Mouse (Mus musculus): ENCODE results near the gene Flvcr1.

Flvcr1 gene

GRCm38 (mm10) chr1:191026021-191026713 lies at the start of gene Flvcr1:
Flvcr1 (minus strand) TSS chr1:191026158.
- in situ Hi-C loops (cut with MboI, MseI) = loop anchor here (5.0 kb wide), 1 partner anchor 36 kb away; the partner anchor contains the start of genes Nsl1 and Tatdn3

- in situ Hi-C loops (cut with MboI, MseI) = loop anchor here (5.0 to 25.0 kb wide), 2 partner anchors 68 to 212 kb away; no protein-coding TSS in a partner anchor
Measured at GRCm38 (mm10) chr1:191075199-191075883, 49.4 kb upstream of the Flvcr1 start.

- in situ Hi-C loops (cut with MboI, MseI) = no loop called here
Measured at GRCm38 (mm10) chr1:191073486-191073885, 47.5 kb upstream of the Flvcr1 start.

- in situ Hi-C loops (cut with MboI, MseI) = no loop called here
Measured at GRCm38 (mm10) chr1:191073001-191073400, 47.0 kb upstream of the Flvcr1 start.

- in situ Hi-C loops (cut with MboI, MseI) = no loop called here
Measured at GRCm38 (mm10) chr1:191072329-191072913, 46.5 kb upstream of the Flvcr1 start.

GRCm38 (mm10) chr1:191071613-191072012 lies 45.7 kb upstream of the Flvcr1 start:
- in situ Hi-C loops (cut with MboI, MseI) = no loop called here

- in situ Hi-C loops (cut with MboI, MseI) = no loop called here
Measured at GRCm38 (mm10) chr1:191070259-191070658, 44.3 kb upstream of the Flvcr1 start.

GRCm38 (mm10) chr1:191068377-191068776 lies 42.4 kb upstream of the Flvcr1 start:
- in situ Hi-C loops (cut with MboI, MseI) = no loop called here

- in situ Hi-C loops (cut with MboI, MseI) = no loop called here
Measured at GRCm38 (mm10) chr1:191065188-191065587, 39.2 kb upstream of the Flvcr1 start.

GRCm38 (mm10) chr1:191064535-191064934 lies 38.6 kb upstream of the Flvcr1 start:
- in situ Hi-C loops (cut with MboI, MseI) = loop anchor here (5.0 kb wide), 1 partner anchor 37 kb away; the partner anchor contains the start of gene Flvcr1

- in situ Hi-C loops (cut with MboI, MseI) = loop anchor here (5.0 kb wide), 1 partner anchor 36 kb away; the partner anchor contains the start of gene Flvcr1
Measured at GRCm38 (mm10) chr1:191063700-191064099, 37.7 kb upstream of the Flvcr1 start.

- in situ Hi-C loops (cut with MboI, MseI) = loop anchor here (5.0 kb wide), 1 partner anchor 36 kb away; the partner anchor contains the start of gene Flvcr1
Measured at GRCm38 (mm10) chr1:191062781-191063485, 37.0 kb upstream of the Flvcr1 start, which contains the start of the genes Tatdn3 and Nsl1. Tatdn3 (minus strand) TSS chr1:191062932. Nsl1 (plus strand) TSS chr1:191063012.

- in situ Hi-C loops (cut with MboI, MseI) = loop anchor here (5.0 kb wide), 1 partner anchor 35 kb away; the partner anchor contains the start of gene Flvcr1
Measured at GRCm38 (mm10) chr1:191062241-191062780, 36.4 kb upstream of the Flvcr1 start.

GRCm38 (mm10) chr1:191057461-191057860 lies 31.5 kb upstream of the Flvcr1 start:
- in situ Hi-C loops (cut with MboI, MseI) = no loop called here

GRCm38 (mm10) chr1:191055533-191055873 lies 29.5 kb upstream of the Flvcr1 start:
- in situ Hi-C loops (cut with MboI, MseI) = no loop called here

GRCm38 (mm10) chr1:191054870-191055532 lies 29.0 kb upstream of the Flvcr1 start:
- in situ Hi-C loops (cut with MboI, MseI) = no loop called here

- in situ Hi-C loops (cut with MboI, MseI) = no loop called here
Measured at GRCm38 (mm10) chr1:191053555-191053954, 27.6 kb upstream of the Flvcr1 start.

- in situ Hi-C loops (cut with MboI, MseI) = no loop called here
Measured at GRCm38 (mm10) chr1:191046231-191046824, 20.4 kb upstream of the Flvcr1 start.

- in situ Hi-C loops (cut with MboI, MseI) = no loop called here
Measured at GRCm38 (mm10) chr1:191045264-191045663, 19.3 kb upstream of the Flvcr1 start.

- in situ Hi-C loops (cut with MboI, MseI) = no loop called here
Measured at GRCm38 (mm10) chr1:191042688-191043087, 16.7 kb upstream of the Flvcr1 start.

Measured in regulatory T cell (primary cell).